25 mouse cellular contexts compared by ENCODE assay signal in the genomic region with DNA sequence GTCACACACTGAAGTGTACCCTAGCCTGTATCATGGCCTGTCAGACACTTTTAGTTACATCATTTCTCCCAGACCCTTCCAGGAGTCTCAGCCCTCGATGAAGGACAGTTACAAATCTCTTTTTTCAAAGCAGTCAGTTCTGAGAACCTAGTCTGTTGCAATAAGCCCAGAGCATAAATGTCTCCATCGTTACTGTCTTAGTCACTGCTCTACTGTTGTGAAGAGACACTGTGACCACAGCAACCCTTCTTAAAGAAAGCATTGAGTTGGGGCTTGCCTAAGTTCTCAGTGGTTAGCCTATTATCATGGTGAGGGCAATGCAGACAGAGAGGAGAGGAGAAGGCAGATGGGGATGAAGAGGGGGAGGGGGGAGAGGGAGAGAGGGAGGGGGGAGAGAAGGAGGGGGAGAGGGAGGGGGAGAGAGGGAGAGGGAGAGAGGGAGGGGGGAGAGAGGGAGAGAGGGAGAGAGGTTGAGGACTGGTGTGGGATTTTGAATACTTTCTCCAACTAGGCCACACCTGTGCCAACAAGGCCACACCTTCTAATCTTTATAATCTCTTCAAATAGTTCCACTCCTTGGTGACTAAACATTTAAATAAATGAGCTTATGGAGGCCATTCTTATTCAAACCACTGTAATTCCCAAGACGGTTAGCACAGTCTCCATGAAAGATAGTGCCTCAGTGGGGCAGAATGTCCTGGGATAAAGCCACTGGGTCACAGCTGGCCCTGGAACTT.
DNase-seq lines count a peak whose midpoint lies in the region; ATAC-seq and TF ChIP-seq lines count a peak whose summit lies in the region.
"Had no signal": no experiment of that assay in that cellular context is flagged by ENCODE, and none has a peak within 500 bp of the region (broad histone marks: within the 10 kb centered on the region; RNA-seq: fewer than 3 reads in every experiment).

No protein-coding gene starts in this region.

- no peaks in the 10 kb centered on the region for H3K9me3 ChIP-seq in liver, postnatal 0 days (ENCODE audit: low read length)
- H3K9me3 ChIP-seq: embryonic facial prominence, embryonic 15.5 days; heart, embryonic 15.5 days; hindbrain, embryonic 15.5 days; neural tube, embryonic 15.5 days had no signal

- H3K4me1 ChIP-seq in liver, postnatal 0 days (ENCODE audit: insufficient read depth): no peaks in the 10 kb centered on the region; the same call in 1 of the 2 replicates
- H3K4me1 ChIP-seq: embryonic facial prominence, embryonic 15.5 days; heart, embryonic 15.5 days; hindbrain, embryonic 15.5 days; neural tube, embryonic 15.5 days had no signal

- TF ChIP-seq CTCF in liver, postnatal 0 days (IDR thresholded peaks at IDR 0.05; ENCODE audit: low read depth): no peak

- DNase-seq in liver, postnatal 0 days: no peak
- DNase-seq in liver (no peak), 416B (ENCODE audit: low read depth) (peak; percentile 80)
- peak; percentile 9 for DNase-seq in c-Kit-positive CD71-negative TER-119-negative erythroid progenitor cells, embryonic 14.5 days (ENCODE audit: low read depth)
- no peak for DNase-seq in ovary, postnatal 10 days (ENCODE audit: low spot score)
- DNase-seq in left cerebral cortex, adult 9 months (ENCODE audit: low spot score in 2 of 2): no peak
- DNase-seq: adrenal gland, postnatal 14 days; cerebellum, adult 8-10 months; gastrocnemius, postnatal 25 days; heart, postnatal 4 days; kidney, adult 8-10 months; kidney, postnatal 25 days; right cerebral cortex, postnatal 25 days; spleen, adult 18-20 months; thymus, adult 18-20 months; thymus, postnatal 4 days had no signal

- no peak for ATAC-seq in liver, postnatal 0 days
- ATAC-seq in neutrophil, adult 5-6 weeks (ENCODE audit: extremely low read depth, insufficient number of reproducible peaks, low FRiP score, poor library complexity, severe bottlenecking): peak; percentile 81
- ATAC-seq in erythroid progenitor cell, adult 5-6 weeks (replicated peaks; ENCODE audit: low FRiP score, poor library complexity, severe bottlenecking): no peak
- ATAC-seq: forebrain, embryonic 16.5 days had no signal

- no peaks in the 10 kb centered on the region for H3K36me3 ChIP-seq in liver, postnatal 0 days (replicated peaks; ENCODE audit: insufficient read depth, low read length)
- H3K36me3 ChIP-seq: embryonic facial prominence, embryonic 15.5 days; heart, embryonic 15.5 days; hindbrain, embryonic 15.5 days; neural tube, embryonic 15.5 days had no signal

- H3K27ac ChIP-seq in liver, postnatal 0 days (ENCODE audit: low read depth): peak overlapping the region; percentile 34; the same call in 1 of the 2 replicates
- H3K27ac ChIP-seq: embryonic facial prominence, embryonic 15.5 days; heart, embryonic 15.5 days; hindbrain, embryonic 15.5 days; layer of hippocampus, adult 2 months; liver, embryonic 14.5 days; neural tube, embryonic 15.5 days had no signal

- H3K4me2 ChIP-seq in liver, postnatal 0 days (ENCODE audit: low read depth, low read length): no peak overlapping the region
- H3K4me2 ChIP-seq: embryonic facial prominence, embryonic 15.5 days; heart, embryonic 15.5 days; hindbrain, embryonic 15.5 days; neural tube, embryonic 15.5 days had no signal

- H3K27me3 ChIP-seq in liver, postnatal 0 days (ENCODE audit: insufficient read depth, low read length): no peaks in the 10 kb centered on the region
- H3K27me3 ChIP-seq: embryonic facial prominence, embryonic 15.5 days; heart, embryonic 15.5 days; hindbrain, embryonic 15.5 days; neural tube, embryonic 15.5 days had no signal

- no peak overlapping the region for H3K4me3 ChIP-seq in liver, postnatal 0 days (ENCODE audit: low read depth, low read length)
- H3K4me3 ChIP-seq: embryonic facial prominence, embryonic 15.5 days; heart, embryonic 15.5 days; hindbrain, embryonic 15.5 days; layer of hippocampus, adult 2 months; neural tube, embryonic 15.5 days had no signal

- no peak overlapping the region for H3K9ac ChIP-seq in liver, postnatal 0 days (replicated peaks)
- H3K9ac ChIP-seq: embryonic facial prominence, embryonic 15.5 days; heart, embryonic 15.5 days; hindbrain, embryonic 15.5 days; liver, embryonic 14.5 days; neural tube, embryonic 15.5 days had no signal

- peak; percentile 42; the same call in 1 of the 2 replicates for TF ChIP-seq EP300 in liver, postnatal 0 days (IDR thresholded peaks at IDR 0.05; ENCODE audit: low read depth)

- 51% methylated on average over 3 of the region's 3 CpGs for WGBS in liver, postnatal 0 days (ENCODE audit: insufficient replicate concordance)

Comparison
In these comparisons a context has a peak if more than half of its experiments do, and no peak if none do; other contexts are left out.
1. DNase-seq: peak in 416B (single experiment) and c-Kit-positive CD71-negative TER-119-negative erythroid progenitor cells, embryonic 14.5 days (single experiment); none in liver, postnatal 0 days (single experiment), liver (single experiment), ovary, postnatal 10 days (single experiment) and left cerebral cortex, adult 9 months (0 of 2).